Mouse (Mus musculus): ENCODE results near the gene Rab3c. TPM values are rescaled to one million over a fixed set of nuclear protein-coding genes. Genes with fewer than 3 reads are reported as not detected.
A peak's percentile ranks its signal among the peaks of the same experiment; 100 is the strongest.

The Rab3c gene
- total RNA-seq (2021) = 100 to 1,000 TPM; 182 to 193 TPM
- long read RNA-seq, experiment 1, full-length matches to known transcripts = 24 of 58 reads
- long read RNA-seq, experiment 1, partial matches to known transcripts = 0 of 58 reads
- long read RNA-seq, experiment 1, other reads (novel, unspliced or antisense) = 34 of 58 reads
- long read RNA-seq, experiment 2, full-length matches to known transcripts = 15 of 52 reads
- long read RNA-seq, experiment 2, partial matches to known transcripts = 0 of 52 reads
- long read RNA-seq, experiment 2, other reads (novel, unspliced or antisense) = 37 of 52 reads

DNA sequence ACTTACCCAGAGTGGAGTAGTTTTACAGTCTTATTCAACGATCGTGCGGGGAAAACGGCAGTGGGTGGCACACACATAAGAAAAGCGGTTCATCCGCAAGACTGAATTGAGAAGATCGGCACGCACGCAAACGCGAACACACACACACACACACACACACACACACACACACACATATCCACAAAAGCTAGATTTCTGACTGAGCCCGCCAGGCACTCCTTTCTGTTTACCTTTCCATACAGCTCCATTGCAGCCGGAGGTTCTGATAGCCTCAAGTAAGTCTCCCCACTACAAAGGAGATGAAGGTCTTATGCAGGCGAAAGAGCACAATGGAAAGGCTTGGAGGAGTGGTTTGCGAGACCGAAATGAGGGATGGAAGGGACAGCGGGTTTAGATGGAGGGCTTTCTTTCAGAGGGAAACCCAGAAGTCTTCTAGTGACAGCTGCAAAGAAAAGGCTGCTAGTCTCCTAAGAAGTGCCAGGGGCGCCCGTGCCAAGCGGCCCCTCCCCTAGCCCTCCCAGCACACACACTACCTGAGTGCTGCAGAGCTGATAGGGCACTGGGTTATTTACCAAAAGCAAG, at the start of gene Rab3c:
Gene Rab3c, minus strand, starts transcription at position 434 of the 582 bp plus-strand sequence.
- intact Hi-C loops (cut with DNase I) = no loop called here

GRCm38 (mm10) chr13:110318746-110319145, 38.0 kb upstream of the Rab3c start:
- intact Hi-C loops (cut with DNase I) = no loop called here
- peak; percentile 5 to 23 for DNase-seq (ENCODE audit: low spot score in 2 of 2)

More for the DNA sequence above, at the start of gene Rab3c:
- peak; percentile 23 to 26 for DNase-seq (ENCODE audit: low spot score in 2 of 2)

GRCm38 (mm10) chr13:110307188-110307587, 26.4 kb upstream of the Rab3c start:
- DNase-seq (ENCODE audit: low spot score in 2 of 2) = no peak
- intact Hi-C loops (cut with DNase I) = no loop called here

- no peak for DNase-seq (ENCODE audit: low spot score in 2 of 2)
- intact Hi-C loops (cut with DNase I) = no loop called here
Measured at GRCm38 (mm10) chr13:110297112-110297511, 16.3 kb upstream of the Rab3c start.

GRCm38 (mm10) chr13:110288499-110288898, 7.7 kb upstream of the Rab3c start:
- intact Hi-C loops (cut with DNase I) = no loop called here
- no peak for DNase-seq (ENCODE audit: low spot score in 2 of 2)

GRCm38 (mm10) chr13:110283781-110284180, 3.0 kb upstream of the Rab3c start:
- intact Hi-C loops (cut with DNase I) = no loop called here
- no peak for DNase-seq (ENCODE audit: low spot score in 2 of 2)

- intact Hi-C loops (cut with DNase I) = no loop called here
- DNase-seq (ENCODE audit: low spot score in 2 of 2) = peak; percentile 85 to 90
Measured at GRCm38 (mm10) chr13:110280028-110280562, 701 bp downstream of the Rab3c start.

DNA sequence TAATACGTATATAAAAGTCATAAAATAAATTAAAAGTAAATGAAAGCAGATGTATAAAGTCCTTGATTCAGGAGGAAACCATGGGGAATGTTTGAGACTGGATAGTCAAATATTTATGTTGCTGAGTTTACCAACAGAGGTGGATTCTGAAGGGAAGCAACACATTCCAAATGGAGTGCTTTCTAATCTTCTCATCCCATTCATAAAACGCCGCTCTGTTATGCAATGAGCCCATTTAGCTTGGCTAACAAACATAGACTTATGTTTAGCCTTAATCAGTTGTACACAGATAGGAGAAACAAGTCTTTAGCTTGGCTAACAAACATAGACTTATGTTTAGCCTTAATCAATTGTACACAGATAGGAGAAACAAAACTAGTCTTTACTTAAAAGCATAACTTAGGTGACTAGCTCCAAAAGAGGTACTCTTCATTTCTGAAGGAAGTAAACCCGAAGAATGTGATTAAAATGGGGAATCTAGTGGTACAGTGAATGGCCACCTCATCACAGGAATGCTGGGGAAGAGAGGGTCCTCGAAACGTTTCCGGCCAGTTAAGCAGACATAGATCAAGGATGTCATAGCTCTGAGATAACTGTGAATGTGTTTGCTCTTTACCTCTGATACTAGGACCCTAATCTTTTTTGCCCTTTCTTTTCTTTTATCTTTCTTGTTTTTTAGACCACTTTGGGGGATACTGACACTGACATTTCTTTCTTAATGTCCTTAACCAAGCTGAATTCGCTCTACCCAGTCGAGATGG, 1.6 kb downstream of the Rab3c start:
- DNase-seq (ENCODE audit: low spot score in 2 of 2) = no peak
- intact Hi-C loops (cut with DNase I) = loop anchor here (10.0 kb wide), 1 partner anchor 204 kb away; no protein-coding TSS in a partner anchor

- intact Hi-C loops (cut with DNase I) = loop anchor here (10.0 kb wide), 1 partner anchor 203 kb away; no protein-coding TSS in a partner anchor
- no peak for DNase-seq (ENCODE audit: low spot score in 2 of 2)
Measured at GRCm38 (mm10) chr13:110277709-110278108, 3.1 kb downstream of the Rab3c start.

DNA sequence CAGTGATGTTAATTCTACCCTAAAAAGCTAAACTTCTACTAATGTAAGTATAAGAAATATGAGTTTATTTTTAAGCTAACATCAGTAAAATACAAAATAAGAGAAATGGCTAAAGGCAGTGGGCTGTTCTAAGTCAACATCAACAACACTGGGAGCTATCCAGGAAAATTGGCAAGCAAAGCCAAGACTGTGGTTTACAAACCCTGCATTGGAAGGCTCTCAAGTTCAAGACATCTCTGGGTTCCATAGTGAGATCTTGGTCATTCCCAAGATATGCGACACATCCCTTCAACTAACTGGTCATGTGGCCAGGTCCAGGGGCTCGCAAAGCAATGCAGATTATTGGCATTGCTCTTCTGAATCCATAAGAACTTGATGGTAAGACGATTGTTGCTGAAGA, 5.3 kb downstream of the Rab3c start:
- intact Hi-C loops (cut with DNase I) = loop anchor here (10.0 kb wide), 1 partner anchor 201 kb away; no protein-coding TSS in a partner anchor
- no peak for DNase-seq (ENCODE audit: low spot score in 2 of 2)

GRCm38 (mm10) chr13:110260649-110261048, 20.1 kb downstream of the Rab3c start:
- DNase-seq (ENCODE audit: low spot score in 2 of 2) = peak in 1 of 2 experiments; percentile 23
- intact Hi-C loops (cut with DNase I) = no loop called here

- intact Hi-C loops (cut with DNase I) = no loop called here
- DNase-seq (ENCODE audit: low spot score in 2 of 2) = no peak
Measured at GRCm38 (mm10) chr13:110251453-110251852, 29.3 kb downstream of the Rab3c start.

- intact Hi-C loops (cut with DNase I) = no loop called here
- DNase-seq (ENCODE audit: low spot score in 2 of 2) = no peak
Measured at GRCm38 (mm10) chr13:110248481-110248880, 32.3 kb downstream of the Rab3c start.

DNA sequence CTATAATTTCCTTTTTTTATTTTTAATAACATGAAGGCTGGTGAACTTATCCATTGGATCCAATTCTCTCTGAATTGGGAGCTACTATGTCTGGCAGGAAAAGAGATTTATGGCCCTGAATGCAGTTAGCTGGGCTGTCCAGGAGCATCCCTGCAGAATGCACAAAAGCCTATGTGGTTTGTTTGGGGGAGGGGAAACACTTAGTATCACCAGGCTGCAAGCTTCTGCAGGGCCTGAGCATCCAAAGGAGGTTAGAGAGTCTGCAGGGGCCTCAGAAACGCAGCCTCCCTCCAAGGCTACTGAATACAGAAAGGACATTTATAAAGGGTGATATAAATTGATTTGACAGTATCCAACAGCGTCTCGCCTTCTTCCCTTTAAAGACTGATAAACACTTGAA, 41.8 kb downstream of the Rab3c start:
- intact Hi-C loops (cut with DNase I) = no loop called here
- no peak for DNase-seq (ENCODE audit: low spot score in 2 of 2)

GRCm38 (mm10) chr13:110237209-110237935, 43.4 kb downstream of the Rab3c start:
- intact Hi-C loops (cut with DNase I) = no loop called here
- DNase-seq (ENCODE audit: low spot score in 2 of 2) = no peak

DNA sequence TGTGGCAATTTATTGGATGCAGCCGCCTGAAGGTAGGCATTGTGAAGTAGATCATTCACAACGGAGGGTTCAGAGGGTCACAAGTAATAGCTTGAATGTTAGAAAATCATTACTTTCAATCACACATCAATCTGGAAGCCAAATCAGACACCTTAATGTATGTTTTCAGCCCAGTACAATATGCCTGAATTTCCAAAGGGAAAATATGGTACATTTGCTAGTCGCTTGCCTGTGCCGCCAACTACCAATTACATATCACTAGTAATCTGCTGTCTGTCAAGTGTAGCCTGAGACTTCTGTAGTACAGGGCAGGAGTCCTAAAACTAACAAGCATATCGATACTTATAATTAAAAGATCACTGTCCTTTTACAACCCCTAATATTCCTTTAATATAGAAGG, 47.4 kb downstream of the Rab3c start:
- DNase-seq (ENCODE audit: low spot score in 2 of 2) = no peak
- intact Hi-C loops (cut with DNase I) = no loop called here

GRCm38 (mm10) chr13:110231086-110231688, 49.6 kb downstream of the Rab3c start:
- no peak for DNase-seq (ENCODE audit: low spot score in 2 of 2)
- intact Hi-C loops (cut with DNase I) = no loop called here

GRCm38 (mm10) chr13:110230046-110230445, 50.8 kb downstream of the Rab3c start:
- intact Hi-C loops (cut with DNase I) = no loop called here
- no peak for DNase-seq (ENCODE audit: low spot score in 2 of 2)

DNA sequence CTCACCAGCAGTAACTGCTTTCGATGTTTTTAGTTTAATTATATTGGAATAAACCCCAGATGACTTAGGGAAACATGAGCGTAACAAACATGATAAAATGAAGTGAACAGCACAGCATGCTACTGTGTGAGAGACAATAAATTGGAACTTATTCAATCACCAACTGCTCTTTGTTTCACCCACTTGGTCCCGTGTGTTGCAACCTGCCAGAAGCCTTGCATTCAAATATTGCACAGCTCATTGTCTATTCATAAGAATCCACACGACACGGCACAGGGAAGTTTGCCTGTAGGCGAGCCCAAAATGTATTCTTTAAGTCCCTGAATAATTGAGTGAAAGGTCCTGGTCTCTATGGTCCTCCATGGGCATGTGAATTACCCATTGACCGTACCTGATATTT, 61.6 kb downstream of the Rab3c start:
- intact Hi-C loops (cut with DNase I) = no loop called here
- DNase-seq (ENCODE audit: low spot score in 2 of 2) = no peak
